Mouse (Mus musculus) adrenal gland, postnatal 14 days (tissue): ENCODE measurements around the gene Lime1. TPM values are rescaled to one million over a fixed set of nuclear protein-coding genes. Genes with fewer than 3 reads are reported as not detected.

Experiments
- DNase-seq: peaks from one replicate; pipeline ENCODE4 v3.0.0; 2021; ENCODE audit warnings: mixed read lengths
- total RNA-seq: library from RNA; stranded (reverse); gene quantifications from 2 replicates; pipeline ENCODE4 v1.2.3, GENCODE M21; 2021

The Lime1 gene
- total RNA-seq, 1 experiment from 2014 or later, result 15.5 TPM

DNA sequence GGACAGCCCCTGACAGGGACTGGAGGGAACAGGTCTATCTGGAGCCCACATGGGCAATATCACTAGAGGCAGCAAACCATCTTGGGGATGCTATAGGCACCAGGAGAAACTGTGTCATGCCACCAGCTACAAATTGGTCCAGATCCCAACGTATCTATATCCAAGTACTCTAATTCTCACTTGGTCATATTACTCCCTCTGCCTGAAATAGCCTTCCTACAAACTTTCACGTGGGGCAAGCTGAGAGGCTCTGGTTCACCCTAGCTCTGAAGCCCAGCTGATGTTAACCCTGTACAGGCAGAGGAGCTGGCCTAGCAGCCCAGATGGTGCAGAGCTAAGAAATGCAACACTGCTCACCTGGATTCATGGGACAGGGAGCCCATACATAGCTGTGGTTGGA lies 11.7 kb downstream of the Lime1 start:
- DNase-seq, result no peak

DNA sequence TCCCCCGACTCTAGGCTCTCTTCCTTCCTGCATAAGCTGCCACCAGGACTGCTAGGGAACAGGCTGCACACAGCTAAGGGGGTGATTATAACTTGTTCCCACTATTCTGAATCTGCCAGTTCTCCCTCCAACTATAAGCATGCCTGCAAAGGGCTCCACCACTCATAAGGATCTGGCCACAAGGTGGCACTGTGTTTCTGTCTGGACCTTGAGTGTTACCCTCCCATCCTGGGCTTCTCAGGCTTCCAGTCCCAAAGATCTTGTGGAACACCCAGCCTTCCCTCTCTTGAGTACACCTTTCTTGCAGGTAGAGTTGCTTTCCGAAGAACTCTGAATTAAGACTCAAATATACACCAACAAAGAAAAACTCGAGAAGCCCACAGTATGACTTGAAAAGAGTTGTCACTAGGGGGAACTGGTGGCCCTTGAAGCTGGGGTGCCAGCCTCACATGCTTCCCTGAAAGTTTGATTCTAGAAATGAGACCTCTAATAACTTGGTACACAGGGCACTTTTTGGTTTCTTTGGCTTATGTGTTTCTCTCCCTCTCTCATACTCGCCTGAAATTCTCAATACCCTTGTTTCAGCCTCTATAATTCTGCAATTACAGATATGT lies 12.8 kb downstream of the Lime1 start:
- DNase-seq, result peak; percentile 93

DNA sequence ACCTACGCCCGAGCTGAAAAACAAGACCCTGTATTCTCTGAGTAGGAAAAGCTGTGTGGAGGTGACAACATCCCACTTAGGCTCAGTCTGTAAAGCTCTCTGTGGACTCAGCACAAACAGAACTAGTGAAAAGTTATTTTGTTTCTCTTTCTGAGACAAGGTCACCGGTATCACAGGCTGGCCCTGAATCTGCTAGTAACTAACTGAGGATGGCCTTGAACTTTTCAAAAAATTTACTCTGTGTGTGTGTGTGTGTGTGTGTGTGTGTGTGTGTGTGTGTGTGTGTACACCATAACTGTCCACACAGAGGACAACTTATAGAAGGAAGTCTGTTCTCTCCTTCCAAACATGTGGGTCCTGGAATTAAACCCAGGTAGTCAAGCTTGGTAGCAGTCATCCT lies 14.2 kb downstream of the Lime1 start:
- peak; percentile 52 for DNase-seq

DNA sequence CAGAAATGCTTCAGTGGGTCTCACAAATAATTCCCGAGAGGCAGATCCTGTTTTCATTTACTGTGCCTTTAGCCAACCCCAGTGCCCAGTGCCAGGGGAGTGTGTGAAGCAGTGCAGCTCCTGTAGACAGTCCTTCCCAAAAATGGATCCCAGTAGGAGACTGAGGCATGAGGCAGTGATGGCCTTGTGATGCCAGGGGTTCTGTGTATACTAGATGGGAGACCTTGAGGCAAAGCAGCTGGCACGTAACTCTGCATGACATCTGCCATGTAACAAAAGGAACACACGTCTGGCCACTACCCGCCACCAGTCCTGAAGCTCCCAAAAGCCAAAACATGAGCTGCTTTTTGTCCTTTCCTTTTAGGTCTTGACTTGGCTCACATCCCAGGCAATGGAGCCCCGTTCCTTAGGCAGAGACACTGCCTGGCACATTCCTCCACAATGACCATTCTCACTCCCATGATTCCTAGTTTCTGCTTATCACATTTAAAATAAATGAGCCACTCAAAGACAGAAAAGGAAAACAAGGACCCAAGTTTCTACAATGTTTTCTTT lies 17.4 kb downstream of the Lime1 start:
- DNase-seq, result peak; percentile 36

DNA sequence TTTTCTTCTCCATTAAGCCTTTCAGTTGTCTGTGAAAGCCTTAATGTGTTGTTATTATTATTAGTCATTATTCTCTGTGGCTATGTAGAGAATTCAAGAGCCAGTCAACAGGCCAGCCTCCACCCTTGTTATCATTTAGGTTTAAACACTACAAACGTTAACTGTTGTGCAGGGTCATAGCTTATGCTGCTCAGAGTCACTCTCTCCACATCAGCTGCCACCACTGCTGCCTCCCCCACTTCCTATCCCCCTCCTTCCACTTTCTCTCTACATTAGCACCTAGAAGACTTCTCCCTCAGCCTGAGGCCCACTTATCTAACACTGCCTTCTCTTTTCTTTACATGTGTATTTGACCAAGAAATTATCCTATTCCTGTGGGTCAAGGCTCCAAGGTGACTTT lies 21.6 kb downstream of the Lime1 start:
- DNase-seq, result no peak

DNA sequence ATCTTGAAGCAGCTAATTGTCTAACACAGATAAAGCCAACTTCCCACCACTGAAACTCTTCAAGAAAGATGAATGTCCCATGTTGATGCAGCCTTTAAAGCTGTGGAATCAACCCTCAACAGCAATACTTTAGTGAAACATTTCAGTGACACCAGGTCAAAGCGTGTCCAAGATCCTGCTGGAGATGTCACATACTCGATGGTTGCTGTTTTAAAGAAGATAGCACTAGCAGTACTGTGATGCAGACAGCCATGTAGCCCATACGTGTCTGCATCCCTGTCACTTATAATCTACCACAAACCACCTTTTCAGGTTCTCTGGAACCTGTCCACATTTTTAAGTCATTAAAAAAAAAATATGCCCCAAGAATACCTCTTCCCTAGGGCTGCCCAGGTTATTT lies 23.8 kb downstream of the Lime1 start:
- no peak for DNase-seq

DNA sequence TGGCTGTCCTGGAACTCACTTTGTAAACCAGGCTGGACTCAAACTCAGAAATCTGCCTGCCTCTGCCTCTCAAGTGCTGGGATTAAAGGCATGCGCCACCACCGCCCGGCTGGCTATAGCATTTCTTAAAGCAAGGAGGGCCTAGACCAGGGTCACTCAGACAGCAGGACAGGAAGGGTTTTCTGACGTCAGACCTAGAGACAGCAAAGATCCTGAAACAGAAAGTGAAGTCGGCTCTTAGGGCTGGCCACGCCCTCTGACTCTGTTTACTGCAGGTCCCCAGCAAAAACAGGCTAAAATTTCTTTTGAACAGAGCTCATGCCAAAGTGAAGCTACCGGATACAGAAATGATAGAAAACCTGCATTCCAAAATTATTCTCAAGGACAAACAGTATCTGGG lies 29.8 kb downstream of the Lime1 start:
- DNase-seq, result no peak

DNA sequence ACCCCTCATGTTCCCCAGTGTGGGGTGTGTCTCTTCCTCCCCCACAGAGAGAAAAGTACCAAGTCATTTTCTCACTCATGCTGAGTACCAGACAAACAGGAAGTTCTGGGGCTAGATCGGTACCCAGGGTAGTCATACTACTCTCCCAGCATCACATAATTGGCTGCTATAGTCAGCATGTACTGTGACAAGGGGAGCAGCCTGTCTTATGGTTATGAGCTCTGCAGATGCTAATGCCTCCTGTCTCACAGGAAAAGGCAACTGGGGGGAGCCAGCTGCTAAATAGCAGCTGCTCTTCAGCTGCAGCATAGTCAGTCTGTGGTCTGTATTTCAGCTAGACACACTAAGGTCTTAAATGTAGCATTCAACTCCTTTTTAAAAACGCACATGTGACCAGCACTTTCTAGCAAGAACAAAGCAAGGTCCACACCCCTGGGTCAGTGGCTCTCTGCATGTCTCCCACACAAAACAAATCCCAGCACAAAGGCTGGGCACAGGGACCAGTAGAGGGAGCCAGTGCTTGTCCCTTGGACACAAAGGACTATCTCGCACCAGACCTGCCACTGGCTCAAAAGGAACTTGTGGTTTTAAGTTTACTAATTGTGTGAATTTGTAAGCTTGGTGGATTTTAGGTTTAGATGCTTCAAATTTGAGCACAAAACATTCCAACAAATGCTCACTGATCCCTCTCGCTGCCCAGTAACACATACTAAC lies 31.0 kb downstream of the Lime1 start:
- DNase-seq, result peak; percentile 81

DNA sequence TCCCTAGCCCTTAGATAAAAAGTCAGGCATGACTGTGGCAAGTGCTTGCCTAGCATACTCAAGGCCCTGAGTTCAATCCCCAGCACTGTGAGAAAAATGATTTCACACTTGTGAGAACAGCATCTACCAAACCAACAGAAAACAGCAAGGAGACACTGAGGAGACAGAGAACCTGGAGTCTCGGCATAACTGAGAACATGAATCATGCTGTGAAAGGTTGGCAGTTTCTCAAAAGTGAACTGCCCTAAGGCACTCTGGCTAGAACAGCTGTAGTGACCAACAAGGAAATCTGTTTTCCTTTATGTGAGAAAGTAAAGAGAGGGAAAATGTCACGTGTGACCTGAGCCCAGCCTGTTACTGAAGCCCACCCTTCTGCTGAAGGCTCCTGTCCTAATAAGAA lies 33.3 kb downstream of the Lime1 start:
- DNase-seq, result no peak

DNA sequence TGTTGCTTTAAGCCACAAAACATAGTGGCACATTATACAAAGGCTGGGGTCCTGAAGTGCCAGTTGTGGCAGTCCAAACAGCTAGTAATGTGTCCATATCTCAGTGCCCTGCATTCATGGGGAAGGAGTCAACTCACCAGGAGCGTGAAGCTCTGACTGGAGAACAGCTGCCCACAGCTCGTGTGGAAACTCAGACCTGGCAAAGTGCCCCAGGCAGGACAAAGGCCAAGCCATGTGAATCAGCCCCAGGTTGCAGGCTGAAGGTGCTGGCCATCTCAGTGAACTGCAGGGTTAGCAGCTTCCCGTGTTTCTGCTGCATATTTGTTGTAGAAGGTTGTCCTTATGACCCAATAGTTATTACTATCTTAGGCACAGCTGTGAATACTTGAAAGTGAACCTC lies 36.1 kb downstream of the Lime1 start:
- peak; percentile 90 for DNase-seq

DNA sequence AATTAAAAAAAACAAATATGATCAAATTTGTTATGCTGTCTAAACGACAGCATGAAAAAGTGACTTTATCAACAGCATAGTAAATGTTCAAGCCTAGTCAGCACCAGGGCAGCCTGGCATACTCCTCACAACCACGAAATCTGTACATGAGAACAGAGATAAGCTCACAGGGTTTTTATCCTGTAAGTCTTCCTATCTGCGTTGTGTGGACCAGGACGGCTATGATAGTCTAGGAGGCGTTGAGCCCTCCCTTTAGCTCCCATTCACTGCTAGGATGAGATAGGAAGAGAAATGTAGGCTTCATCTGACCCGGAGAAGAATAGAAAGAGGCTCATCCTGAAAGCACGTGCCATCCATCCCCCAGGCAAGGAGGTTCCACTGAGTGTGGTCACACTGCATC lies 39.5 kb downstream of the Lime1 start:
- no peak for DNase-seq

DNA sequence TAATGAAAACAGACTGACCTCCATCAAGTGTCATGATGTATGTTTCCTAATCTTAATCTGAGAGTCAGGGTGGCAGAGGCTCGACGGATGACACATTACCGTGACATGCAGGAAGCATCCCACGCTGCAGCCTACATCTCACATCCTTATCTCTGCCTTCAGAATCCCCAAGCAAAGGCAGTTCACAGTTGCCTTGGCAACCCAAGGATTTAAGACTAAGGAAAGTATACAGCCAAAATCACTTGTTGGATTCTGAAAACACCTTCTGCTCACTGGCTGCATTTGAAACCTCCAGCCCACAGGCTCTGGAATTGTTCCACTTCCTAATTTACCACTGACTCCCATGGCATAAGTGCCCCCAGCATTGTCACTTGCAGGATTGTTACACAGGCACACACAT lies 40.5 kb downstream of the Lime1 start:
- no peak for DNase-seq

DNA sequence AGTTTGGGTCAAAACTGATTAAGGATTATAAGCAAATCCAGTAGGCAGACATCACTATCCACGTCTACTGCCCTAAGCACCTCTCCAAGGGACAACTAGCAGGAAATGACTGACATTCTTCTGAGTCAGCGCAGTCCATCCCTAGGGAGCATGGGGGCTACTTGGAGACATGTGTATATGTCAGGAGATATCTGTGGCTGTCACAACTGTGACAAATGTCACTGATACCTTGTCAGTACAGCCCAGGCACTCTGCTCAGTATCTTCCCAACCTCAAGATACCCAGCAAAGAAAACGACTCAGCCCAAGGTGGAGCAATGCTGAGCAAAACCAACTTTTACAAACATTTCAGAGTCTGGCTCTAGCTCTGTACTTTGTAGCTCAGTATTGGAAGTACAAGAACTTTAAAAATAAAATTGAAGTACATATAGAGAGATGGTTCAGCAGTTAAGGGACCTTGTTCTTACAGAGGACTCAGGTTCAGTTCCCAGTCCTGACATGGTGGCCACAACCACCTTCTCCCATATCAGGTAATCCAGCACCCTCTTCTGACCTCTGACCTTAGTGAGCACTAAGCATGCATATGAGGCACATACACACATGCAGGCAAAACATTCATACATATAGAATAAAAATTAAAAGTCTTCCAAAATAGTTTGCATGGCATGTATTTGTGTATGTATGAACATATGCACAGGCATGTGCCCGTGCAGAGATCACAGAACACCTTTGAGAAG lies 41.2 kb downstream of the Lime1 start:
- no peak for DNase-seq

DNA sequence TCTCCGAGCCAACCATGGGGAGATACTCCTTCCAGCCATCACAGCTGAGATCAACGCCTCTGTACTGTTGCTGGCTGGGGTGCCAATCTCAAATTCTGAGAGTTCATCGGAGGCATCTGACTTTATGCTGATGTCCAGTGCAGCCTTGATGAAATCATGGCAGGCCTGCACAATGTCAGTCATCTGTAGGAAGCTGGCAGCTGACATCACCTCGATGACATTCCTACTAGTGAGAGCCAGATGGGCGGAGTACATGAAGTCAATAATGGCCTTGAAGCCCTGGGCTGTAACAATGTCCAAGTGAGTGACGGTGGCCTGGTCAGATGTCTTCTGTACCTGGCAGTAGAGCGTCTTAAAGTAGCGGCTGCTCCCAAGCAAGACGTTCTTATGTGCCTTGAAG lies 44.0 kb downstream of the Lime1 start:
- peak; percentile 13 for DNase-seq

Other genes with a start within 250 kb of the Lime1 start
- 6.0 and 6.8 TPM in 2 replicates for gene Kcnq2, start 244.8 kb upstream of the Lime1 start, total RNA-seq
- 38.4 and 47.9 TPM in 2 replicates for gene Eef1a2, start 223.1 kb upstream of the Lime1 start, total RNA-seq
- 95.5 and 98.6 TPM in 2 replicates for gene Ppdpf, start 192.8 kb upstream of the Lime1 start, total RNA-seq
- gene Ptk6, start 177.3 kb upstream of the Lime1 start, total RNA-seq, result 0.11 TPM in 1 of 2 replicates, not detected in the other
- gene Srms, start 166.9 kb upstream of the Lime1 start, total RNA-seq, result 0.56 and 0.60 TPM in 2 replicates
- not detected in 2 replicates for gene Fndc11, start 160.1 kb upstream of the Lime1 start, total RNA-seq
- 19.2 and 23.9 TPM in 2 replicates for gene Helz2, start 138.1 kb upstream of the Lime1 start, total RNA-seq
- gene Gmeb2, start 92.0 kb upstream of the Lime1 start, total RNA-seq, result 16.4 and 17.9 TPM in 2 replicates
- gene Stmn3, start 65.6 kb upstream of the Lime1 start, total RNA-seq, result 10.6 and 19.4 TPM in 2 replicates
- 37.6 and 38.6 TPM in 2 replicates for gene Rtel1, start 60.3 kb upstream of the Lime1 start, total RNA-seq
- 35.3 and 37.9 TPM in 2 replicates for gene Zgpat, start 15.2 kb upstream of the Lime1 start, total RNA-seq
- gene Arfrp1, start 14.7 kb upstream of the Lime1 start, total RNA-seq, result 36.4 and 49.3 TPM in 2 replicates
- gene Zbtb46, start 79.3 kb downstream of the Lime1 start, total RNA-seq, result 17.8 and 20.0 TPM in 2 replicates
- not detected in 2 replicates for gene Abhd16b, start 113.1 kb downstream of the Lime1 start, total RNA-seq
- gene Tpd52l2, start 117.1 kb downstream of the Lime1 start, total RNA-seq, result 109 and 114 TPM in 2 replicates
- gene Dnajc5, start 140.4 kb downstream of the Lime1 start, total RNA-seq, result 77.3 and 89.9 TPM in 2 replicates
- 68.8 and 77.5 TPM in 2 replicates for gene Uckl1, start 204.8 kb downstream of the Lime1 start, total RNA-seq
- 59.4 and 60.0 TPM in 2 replicates for gene Prpf6, start 211.8 kb downstream of the Lime1 start, total RNA-seq
- 57.3 and 67.7 TPM in 2 replicates for gene Zfp512b, start 212.7 kb downstream of the Lime1 start, total RNA-seq
- gene Samd10, start 219.1 kb downstream of the Lime1 start, total RNA-seq, result 8.5 and 11.8 TPM in 2 replicates